Mouse (Mus musculus) ovary, postnatal 10 days (tissue): ENCODE measurements around the gene Slc10a1.
A peak's percentile ranks its signal among the peaks of the same experiment; 100 is the strongest.

Experiments
- DNase-seq: peaks from one replicate; pipeline ENCODE4 v3.0.0; 2022; ENCODE audit warnings: low spot score

Gene Slc10a1

DNA sequence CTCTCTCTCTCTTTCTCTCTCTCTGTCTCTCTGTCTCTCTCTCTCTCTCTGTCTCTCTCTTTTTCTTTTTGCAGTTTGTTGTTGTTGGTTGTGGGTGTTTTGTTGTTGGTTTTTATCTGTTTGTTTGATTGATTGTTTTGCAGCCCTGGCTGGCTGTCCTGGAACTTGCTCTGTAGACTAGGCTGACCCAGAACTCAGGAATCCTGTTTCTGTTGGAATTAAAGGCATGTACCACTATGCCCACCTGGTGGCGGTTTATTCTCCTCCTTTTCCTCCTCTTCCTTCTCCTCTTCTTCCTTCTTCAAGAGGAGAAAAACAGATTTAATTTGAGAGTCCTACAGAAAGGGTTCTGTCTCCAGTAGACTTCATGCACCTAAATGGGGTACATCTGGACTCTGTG lies 41.0 kb downstream of the Slc10a1 start:
- no peak for DNase-seq

DNA sequence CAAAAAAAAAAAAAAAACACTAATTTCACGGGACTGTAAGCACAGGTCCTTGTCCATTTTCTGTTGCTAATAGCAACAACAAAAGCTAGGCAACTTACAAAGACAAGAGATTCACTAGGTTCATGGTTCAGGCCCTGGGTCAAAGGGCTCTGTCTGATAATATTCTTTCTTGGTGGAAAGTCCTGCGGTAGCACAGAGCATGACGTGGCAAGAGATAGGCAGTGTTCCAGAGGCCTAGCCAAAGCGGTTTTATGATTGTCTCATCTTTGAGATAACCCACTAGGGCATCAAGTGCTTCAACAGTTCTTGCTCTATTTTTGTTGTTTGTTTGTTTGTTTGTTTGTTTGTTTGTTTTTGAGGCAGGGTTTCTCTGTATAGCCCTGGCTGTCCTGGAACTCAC lies 42.0 kb downstream of the Slc10a1 start:
- DNase-seq: no peak

DNA sequence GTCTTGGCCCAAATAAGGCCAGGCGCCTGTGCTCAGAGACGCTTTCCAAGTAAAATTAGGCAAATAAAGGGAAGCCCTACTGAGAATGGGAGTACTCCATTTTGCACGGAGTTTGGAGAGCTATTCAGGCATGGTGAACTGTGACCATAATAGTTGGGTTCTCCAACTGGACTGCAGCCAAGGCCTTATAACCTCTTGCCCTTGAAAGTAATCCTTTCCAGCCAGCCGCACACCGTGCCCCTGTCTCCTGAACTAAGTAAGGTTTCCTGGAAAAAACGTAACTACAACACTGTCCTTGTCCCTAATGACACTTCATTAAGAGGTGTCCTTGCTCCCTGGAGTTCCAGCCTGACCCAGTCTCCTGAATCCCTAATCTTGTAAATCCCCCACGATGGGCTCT lies 42.6 kb downstream of the Slc10a1 start:
- no peak for DNase-seq

DNA sequence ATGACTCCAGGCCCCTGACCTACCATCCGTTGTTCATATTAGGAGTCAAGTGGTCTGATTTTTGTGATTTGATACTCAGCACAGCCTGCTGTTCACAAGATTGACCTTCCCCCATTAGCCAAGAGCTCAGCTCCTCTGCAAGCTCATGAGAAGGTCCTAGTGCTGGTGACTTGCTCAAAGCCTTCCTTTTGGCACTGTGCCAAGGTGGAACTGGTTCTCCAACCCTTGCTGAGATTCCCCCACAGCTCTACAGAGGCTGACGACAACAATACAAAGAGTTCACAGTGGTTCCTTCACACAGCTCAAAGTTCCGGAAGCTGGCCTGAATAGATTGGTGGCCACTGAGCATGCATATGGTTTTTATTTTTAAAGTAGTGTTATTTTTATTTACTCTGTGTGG lies 44.3 kb downstream of the Slc10a1 start:
- DNase-seq: peak; percentile 27

DNA sequence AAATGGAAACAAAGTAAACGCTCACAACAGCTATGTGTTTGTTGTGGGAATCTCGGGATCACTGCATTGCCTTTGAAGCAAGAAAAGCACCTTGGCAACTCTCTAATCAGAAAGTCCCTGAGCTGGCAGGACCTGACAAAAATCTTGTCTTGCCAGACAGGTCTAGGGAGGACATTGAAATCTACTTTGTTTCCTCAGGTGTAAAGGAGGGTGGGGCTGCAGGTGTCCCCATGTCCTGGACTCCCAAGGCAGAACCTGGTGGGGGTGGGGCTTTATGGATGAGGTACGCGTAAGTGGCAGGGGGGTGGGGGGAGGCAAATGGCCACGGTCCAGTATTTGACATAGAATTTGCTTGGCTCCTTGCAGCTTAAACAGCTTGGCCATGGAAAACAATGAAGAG lies 44.9 kb downstream of the Slc10a1 start:
- DNase-seq: no peak

DNA sequence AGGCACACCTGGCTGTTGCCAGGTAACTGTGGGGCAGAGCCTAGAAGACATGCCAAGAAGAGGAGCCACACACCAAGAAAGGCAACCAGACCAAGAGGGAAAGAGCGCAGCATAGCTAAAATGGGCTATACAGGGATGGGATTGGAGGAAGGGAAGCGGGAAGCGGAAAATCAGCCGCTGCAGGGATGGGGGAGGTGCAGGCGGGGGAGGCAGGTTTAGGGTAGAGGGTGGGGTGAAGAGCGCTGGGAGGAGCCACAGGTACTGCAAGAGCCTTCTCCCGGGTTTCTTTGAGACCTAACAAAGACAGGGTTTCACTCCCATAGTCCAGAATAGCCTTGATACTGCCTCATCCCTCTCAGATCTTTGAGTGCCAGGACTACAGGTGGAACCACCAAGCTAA lies 45.6 kb downstream of the Slc10a1 start:
- no peak for DNase-seq

DNA sequence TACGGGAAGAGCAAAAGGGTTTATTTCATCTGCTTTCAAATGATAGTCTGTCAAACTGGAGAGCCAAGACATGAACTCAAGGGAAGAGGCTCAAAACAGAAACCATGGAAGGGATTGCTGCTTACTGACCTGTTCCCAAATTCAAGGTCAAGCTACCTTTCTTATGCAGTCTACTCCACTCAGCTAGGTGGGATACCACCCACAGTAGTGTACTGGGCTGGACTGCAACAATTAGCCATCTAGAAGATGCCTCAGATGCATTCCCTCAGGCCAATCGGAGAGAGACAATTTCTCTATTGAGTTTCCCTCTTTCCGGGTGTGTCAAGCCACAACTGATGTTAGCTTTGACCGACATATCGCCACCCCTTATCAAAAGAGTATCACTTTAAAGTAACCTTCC lies 47.2 kb downstream of the Slc10a1 start:
- DNase-seq: no peak

DNA sequence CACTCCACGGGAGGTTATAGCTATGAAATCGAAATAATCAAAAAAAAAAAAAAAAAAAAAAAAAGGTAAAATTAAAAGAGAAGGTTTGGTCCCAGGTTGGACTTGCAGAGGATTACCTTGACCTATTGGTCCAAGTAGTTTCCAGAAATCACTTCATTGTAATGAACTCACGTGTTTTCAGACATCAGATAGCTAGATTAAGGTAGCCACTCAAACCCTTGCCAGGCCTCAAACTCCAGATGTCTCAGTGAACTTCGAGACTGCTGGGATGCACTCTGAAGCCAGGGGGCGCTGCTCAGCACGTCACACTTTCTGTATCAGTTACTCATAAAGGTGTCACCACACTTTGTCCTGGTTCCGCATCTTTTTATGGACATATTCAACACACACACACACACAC lies 50.7 kb downstream of the Slc10a1 start:
- DNase-seq: no peak

DNA sequence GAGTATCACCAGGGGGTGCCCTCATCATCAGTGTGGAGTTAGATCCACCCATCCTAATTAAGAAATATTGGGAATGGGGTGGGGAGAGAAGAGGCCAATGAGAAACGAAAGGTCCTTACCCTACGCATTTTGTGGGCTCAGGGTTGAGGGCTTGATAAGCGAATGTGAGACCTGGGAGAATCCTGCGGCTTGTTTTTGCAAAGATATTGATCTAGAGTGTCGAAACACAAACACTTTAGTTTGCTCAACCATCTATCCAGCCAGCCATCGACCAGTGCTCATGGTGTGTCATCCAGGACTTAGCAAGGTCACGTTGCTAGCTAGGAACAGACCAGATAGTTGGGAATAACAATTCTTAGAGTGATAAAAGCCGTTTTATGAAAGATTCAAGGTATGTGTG lies 58.9 kb downstream of the Slc10a1 start:
- no peak for DNase-seq
